Mouse (Mus musculus): ENCODE measurements around the gene Mbnl2.

GRCm38 (mm10) chr14:120394216-120394615 is 118.7 kb downstream of the Mbnl2 start:
- TF ChIP-seq TCF12 (IDR thresholded peaks at IDR 0.05; ENCODE audit: low read depth, low read length) (no peak), CTCF (conservative IDR thresholded peaks at IDR 0.05 in 1 of 2, IDR thresholded peaks at IDR 0.05 in 1 of 2; ENCODE audit: low read depth in 2 of 2, low read length in 2 of 2) (no peak), ETS1 (conservative IDR thresholded peaks at IDR 0.05; ENCODE audit: low read depth, low read length) (no peak), UBTF (IDR thresholded peaks at IDR 0.05; ENCODE audit: low read depth, low read length) (no peak), POLR2AphosphoS2 (IDR thresholded peaks at IDR 0.05; ENCODE audit: low read depth, low read length) (no peak), ZKSCAN1 (IDR thresholded peaks at IDR 0.05; ENCODE audit: borderline replicate concordance, low read depth, low read length) (no peak), POLR2A (IDR thresholded peaks at IDR 0.05; ENCODE audit: low read depth, low read length) (no peak), CHD2 (IDR thresholded peaks at IDR 0.05; ENCODE audit: low read length) (no peak), GABPA (IDR thresholded peaks at IDR 0.05; ENCODE audit: insufficient replicate concordance, low read depth, low read length) (no peak), NELFE (IDR thresholded peaks at IDR 0.05; ENCODE audit: low read depth, low read length) (no peak), E2F4 (IDR thresholded peaks at IDR 0.05; ENCODE audit: insufficient replicate concordance, low read depth, low read length) (no peak), USF1 (IDR thresholded peaks at IDR 0.05; ENCODE audit: low read depth, low read length) (no peak), RAD21 (IDR thresholded peaks at IDR 0.05; ENCODE audit: low read depth, low read length) (no peak)

Measured in CH12.LX (cell line).